Mouse (Mus musculus) forebrain, postnatal 0 days (tissue): ENCODE measurements around the gene Dscaml1. TPM values are rescaled to one million over a fixed set of nuclear protein-coding genes. Genes with fewer than 3 reads are reported as not detected.
A peak's percentile ranks its signal among the peaks of the same experiment; 100 is the strongest.

Experiments used
- ATAC-seq: fragments of 200-750 bp; cut with Nextera tagmentation; 2 replicates; pipeline ENCODE4 v1.8.0; 2017; ENCODE audit warnings: mild to moderate bottlenecking, moderate library complexity
- DNase-seq: peaks from one replicate; pipeline ENCODE4 v3.0.0-alpha.2; 2015
- H3K27ac ChIP-seq: fragments of 300-500 bp; sonication (generic); 2 replicates; pipeline ENCODE4 v1.5.1; 2014; ENCODE audit warnings: low read depth, mild to moderate bottlenecking, antibody characterized with exemption, low read length, moderate library complexity, mixed read lengths
- H3K27me3 ChIP-seq: fragments of 300-500 bp; sonication (generic); 2 replicates; pipeline ENCODE4 v1.6.1; 2014; ENCODE audit warnings: mild to moderate bottlenecking, low read length, mixed read lengths; ENCODE audit not compliant: insufficient read depth
- H3K36me3 ChIP-seq: fragments of 300-500 bp; sonication (generic); 2 replicates; pipeline ENCODE4 v1.6.1; 2014; ENCODE audit warnings: mild to moderate bottlenecking, moderate library complexity; ENCODE audit not compliant: insufficient read depth
- H3K4me1 ChIP-seq: fragments of 300-500 bp; sonication (generic); 2 replicates; pipeline ENCODE4 v1.6.1; 2014; ENCODE audit warnings: antibody characterized with exemption; ENCODE audit not compliant: insufficient read depth
- H3K4me2 ChIP-seq: fragments of 300-500 bp; sonication (generic); 2 replicates; pipeline ENCODE4 v1.6.1; 2014; ENCODE audit warnings: low read depth, mild to moderate bottlenecking, moderate library complexity
- H3K4me3 ChIP-seq: fragments of 300-500 bp; sonication (generic); 2 replicates; pipeline ENCODE4 v1.5.1; 2014; ENCODE audit warnings: low read depth, low read length, mixed read lengths
- H3K9ac ChIP-seq: fragments of 300-500 bp; sonication (generic); 2 replicates; pipeline ENCODE4 v1.6.1; 2014; ENCODE audit warnings: mild to moderate bottlenecking
- H3K9me3 ChIP-seq: fragments of 300-500 bp; sonication (generic); 2 replicates; pipeline ENCODE4 v1.6.1; 2016; ENCODE audit warnings: low read length
- CTCF ChIP-seq: sonication (generic); IDR thresholded peaks from 2 replicates; pipeline ENCODE4 v1.5.1; 2016; ENCODE audit warnings: antibody characterized with exemption, control low read depth, low read depth
- WGBS: fragments of 180-500 bp; shearing (Covaris S2); extraction: QIAGEN DNeasy Blood & Tissue Kit; methylation state at CpG from one replicate; pipeline ENCODE4 v1.1.7; 2014; 5-methylcytosine and 5-hydroxymethylcytosine counted together
- polyA plus RNA-seq: library from polyadenylated mRNA; unstranded; fragments of >200 nt; fragmentation: Nextera tagmentation; extraction: Ambion mirVana; gene quantifications from 2 replicates; pipeline ENCODE4 v1.2.1, GENCODE M21; 2015
- total RNA-seq: library from RNA; depleted of rRNA; stranded (reverse); fragments of >200 nt; gene quantifications from 2 replicates; pipeline ENCODE4 v1.2.3, GENCODE M21; 2014

Gene Dscaml1
- total and polyA plus RNA-seq, 2 experiments from 2014 or later: 19.6 to 42.6 TPM

DNA sequence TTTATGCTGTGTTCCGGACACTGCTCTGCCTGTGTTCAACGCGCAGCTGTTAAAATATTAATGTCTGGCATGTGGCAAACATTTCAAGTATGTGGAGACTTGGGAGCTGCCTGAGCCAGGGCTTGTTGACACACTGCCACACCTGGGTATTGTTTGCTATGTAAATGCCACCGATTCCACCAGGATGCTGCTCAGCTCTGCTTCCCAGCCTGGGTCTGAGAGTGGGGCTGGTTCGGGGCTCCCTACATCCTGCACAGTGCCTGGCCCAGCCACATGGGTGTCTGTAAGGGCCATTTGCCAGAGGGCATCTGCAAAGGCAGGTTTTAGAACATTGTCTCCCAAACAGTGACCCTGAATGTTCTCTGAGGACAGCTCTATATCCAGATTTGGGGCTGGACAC, 78.5 kb downstream of the Dscaml1 start:
- Histone ChIP-seq H3K27ac (no peak overlapping the region), H3K9me3 (no peaks in the 10 kb centered on the region), H3K4me2 (no peak overlapping the region), H3K4me3 (no peak overlapping the region), H3K4me1 (peaks cover 3% of the 10 kb centered on the region; the same call in 1 of the 2 replicates), H3K36me3 (no peaks in the 10 kb centered on the region), H3K27me3 (no peaks in the 10 kb centered on the region), H3K9ac (no peak overlapping the region)
- no peak for DNase-seq
- 58% methylated on average over 5 of the region's 5 CpGs for WGBS
- ATAC-seq: peak; percentile 12; the same call in 1 of the 2 replicates
- no peak for TF ChIP-seq CTCF

DNA sequence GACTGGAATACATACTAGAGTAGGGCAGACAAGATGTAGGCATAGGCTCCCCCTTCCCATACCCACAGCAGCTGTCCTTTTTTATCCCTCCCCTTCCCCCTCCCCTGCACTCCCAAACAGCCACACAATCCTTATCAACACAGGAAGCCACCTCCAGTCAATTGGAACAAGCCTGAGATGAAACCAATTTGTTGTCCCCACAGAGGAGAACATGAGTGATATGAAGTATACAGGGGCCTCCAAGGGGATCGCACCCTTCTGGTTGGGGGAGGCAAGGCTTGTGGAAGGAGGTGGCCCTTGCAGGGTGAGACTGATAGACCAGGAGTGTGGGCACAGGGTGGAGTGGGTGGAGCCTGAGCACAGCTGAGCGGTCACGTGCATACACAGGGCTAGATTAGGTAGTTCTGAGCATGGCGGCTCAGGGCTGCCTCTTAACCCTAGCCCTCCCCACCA, 79.1 kb downstream of the Dscaml1 start:
- Histone ChIP-seq H3K4me3 (no peak overlapping the region), H3K4me1 (peaks cover 7% of the 10 kb centered on the region; the same call in 1 of the 2 replicates), H3K4me2 (no peak overlapping the region), H3K9me3 (no peaks in the 10 kb centered on the region), H3K36me3 (no peaks in the 10 kb centered on the region), H3K27ac (no peak overlapping the region), H3K9ac (no peak overlapping the region), H3K27me3 (no peaks in the 10 kb centered on the region)
- DNase-seq (no peak), ATAC-seq (peak; percentile 66)
- no peak for TF ChIP-seq CTCF
- 49% methylated on average over 4 of the region's 4 CpGs for WGBS

DNA sequence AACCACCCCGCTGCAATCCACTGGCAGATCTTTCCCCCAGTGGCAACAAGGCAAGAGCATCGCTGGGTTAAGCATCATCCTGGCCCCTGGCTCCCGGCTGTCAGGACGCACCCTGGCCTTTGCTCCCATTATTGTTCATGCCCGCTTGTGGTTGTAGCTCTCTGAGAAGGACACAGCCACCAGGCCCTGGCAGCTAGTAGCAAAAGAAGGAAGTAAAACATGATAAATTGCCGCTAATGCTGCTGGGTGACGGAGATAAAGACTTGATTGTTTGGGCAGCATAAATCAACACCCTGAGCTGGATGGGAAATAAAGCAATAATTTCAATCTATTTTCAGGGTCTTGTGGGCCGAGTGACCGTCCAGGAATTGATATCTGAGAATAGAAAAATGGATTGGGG, 81.1 kb downstream of the Dscaml1 start:
- WGBS: 68% methylated on average over 9 of the region's 9 CpGs
- H3K27ac ChIP-seq: no peak overlapping the region

DNA sequence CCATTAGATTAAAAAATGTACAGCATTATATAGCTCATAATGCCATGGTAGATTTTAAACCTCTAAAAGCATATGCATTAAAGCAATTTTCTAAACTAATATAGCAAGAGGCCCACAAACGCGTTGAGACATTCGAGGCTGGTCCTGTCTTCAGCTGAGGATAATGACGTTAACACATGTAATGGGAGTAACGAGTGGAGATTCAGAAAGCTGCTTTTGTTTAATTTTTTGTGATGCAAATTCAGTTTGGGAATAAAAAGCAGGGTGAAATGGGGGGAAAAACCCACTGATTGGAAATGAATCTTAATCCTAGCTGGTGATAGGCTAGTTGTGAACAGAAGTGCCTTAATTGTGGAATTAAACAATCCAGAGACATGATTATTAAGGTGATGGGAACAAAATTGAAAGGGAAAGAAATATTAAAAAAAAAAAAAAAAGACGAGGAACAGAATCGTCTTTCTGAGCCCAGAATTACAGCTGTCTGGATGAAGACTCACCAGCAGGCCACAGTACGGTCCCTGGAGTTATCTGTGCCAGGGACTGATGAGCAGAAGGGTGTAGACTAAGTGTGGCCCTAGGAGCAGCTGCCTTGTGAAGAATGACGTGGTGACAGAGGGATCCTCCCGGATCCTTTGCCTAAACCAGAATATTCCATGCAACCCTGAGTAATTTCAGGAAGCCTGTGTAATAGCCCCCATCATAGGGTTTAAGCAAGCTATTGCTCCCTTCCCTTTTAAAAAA, 84.5 kb downstream of the Dscaml1 start:
- peak overlapping the region; percentile 85 for H3K27ac ChIP-seq
- peaks cover 9% of the 10 kb centered on the region; the same call in 1 of the 2 replicates for H3K4me1 ChIP-seq
- no peaks in the 10 kb centered on the region for H3K36me3 ChIP-seq
- H3K9me3 ChIP-seq: no peaks in the 10 kb centered on the region
- no peak overlapping the region for H3K9ac ChIP-seq
- H3K27me3 ChIP-seq: no peaks in the 10 kb centered on the region
- H3K4me2 ChIP-seq: no peak overlapping the region
- no peak for TF ChIP-seq CTCF
- WGBS: 14% methylated on average over 10 of the region's 10 CpGs
- ATAC-seq (peak; percentile 82), DNase-seq (peak; percentile 57)
- no peak overlapping the region for H3K4me3 ChIP-seq

More for the DNA sequence above, 81.1 kb downstream of the Dscaml1 start:
- no peak for ATAC-seq
- H3K9me3 ChIP-seq: no peaks in the 10 kb centered on the region
- H3K27me3 ChIP-seq: no peaks in the 10 kb centered on the region
- no peak overlapping the region for H3K4me2 ChIP-seq
- no peak overlapping the region for H3K4me3 ChIP-seq
- no peak for DNase-seq
- no peaks in the 10 kb centered on the region for H3K36me3 ChIP-seq
- TF ChIP-seq CTCF: no peak
- peaks cover 13% of the 10 kb centered on the region; the same call in 1 of the 2 replicates for H3K4me1 ChIP-seq
- H3K9ac ChIP-seq: no peak overlapping the region

DNA sequence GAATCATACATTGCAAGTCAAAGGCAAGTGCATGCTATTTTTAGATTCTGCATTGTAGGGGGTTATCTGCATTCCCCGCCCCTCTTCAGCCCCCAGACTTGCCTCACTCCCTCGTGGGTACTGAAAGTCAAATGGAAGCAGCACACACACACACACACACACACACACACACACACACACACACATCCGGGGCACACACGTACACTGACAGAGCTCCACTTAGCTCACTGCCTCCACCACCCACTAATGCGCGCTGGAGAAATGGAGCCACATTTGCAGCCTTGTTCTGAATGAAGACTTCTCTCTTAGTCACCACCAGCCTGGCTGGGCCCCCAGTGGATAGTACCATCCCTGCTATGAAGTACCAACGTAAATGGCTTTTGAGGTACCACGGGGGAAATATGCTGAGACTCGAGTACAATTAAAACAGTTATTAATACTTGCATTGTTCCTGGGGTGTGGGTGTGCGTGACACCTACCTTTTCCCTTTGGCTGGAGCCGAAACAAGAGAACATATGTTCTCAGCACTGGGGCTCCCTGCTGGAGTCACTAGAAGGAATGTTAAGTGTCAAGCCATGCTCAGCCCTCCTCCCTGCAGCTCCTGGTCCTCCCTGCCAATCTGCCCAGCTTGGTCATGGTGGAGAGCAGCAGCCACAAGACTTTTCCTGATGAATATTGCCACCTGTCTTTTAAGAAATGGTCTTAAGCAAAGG, 91.7 kb downstream of the Dscaml1 start:
- 69% methylated on average over 11 of the region's 11 CpGs for WGBS
- TF ChIP-seq CTCF: no peak
- Histone ChIP-seq H3K36me3 (no peaks in the 10 kb centered on the region), H3K9me3 (no peaks in the 10 kb centered on the region), H3K4me3 (no peak overlapping the region), H3K4me2 (no peak overlapping the region), H3K27ac (peak overlapping the region; percentile 66), H3K27me3 (no peaks in the 10 kb centered on the region), H3K4me1 (0 out of 2 replicates have a peak, but pooled peaks cover 16% of the 10 kb centered on the region), H3K9ac (no peak overlapping the region)
- DNase-seq: no peak
- ATAC-seq: peak; percentile 72

DNA sequence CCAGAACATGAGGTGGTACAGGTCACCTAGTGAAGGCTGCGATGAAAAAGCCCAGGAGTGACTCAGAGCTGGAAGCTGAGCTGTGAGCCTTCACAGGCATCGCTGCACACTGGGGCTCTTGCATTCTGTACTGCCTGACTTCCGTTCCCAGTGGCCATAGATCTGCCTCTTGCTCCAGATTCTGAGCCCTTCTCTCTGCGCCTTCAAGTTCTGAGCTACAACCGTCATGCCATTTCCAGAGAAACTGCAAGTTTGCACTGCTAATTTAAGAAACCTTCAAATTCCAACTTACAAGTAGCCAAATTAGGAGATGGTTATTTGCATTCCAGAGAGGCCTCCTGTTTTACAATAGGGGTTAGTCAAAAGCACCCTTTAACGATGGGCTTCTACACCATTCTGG, 93.4 kb downstream of the Dscaml1 start:
- no peaks in the 10 kb centered on the region for H3K27me3 ChIP-seq
- H3K4me1 ChIP-seq: 0 out of 2 replicates have a peak, but pooled peaks cover 16% of the 10 kb centered on the region
- no peak for TF ChIP-seq CTCF
- no peak overlapping the region for H3K4me3 ChIP-seq
- no peak for ATAC-seq
- no peaks in the 10 kb centered on the region for H3K36me3 ChIP-seq
- no peaks in the 10 kb centered on the region for H3K9me3 ChIP-seq
- H3K4me2 ChIP-seq: no peak overlapping the region
- H3K27ac ChIP-seq: no peak overlapping the region
- DNase-seq: no peak
- H3K9ac ChIP-seq: no peak overlapping the region
- WGBS: 44% methylated on average over 6 of the region's 6 CpGs

DNA sequence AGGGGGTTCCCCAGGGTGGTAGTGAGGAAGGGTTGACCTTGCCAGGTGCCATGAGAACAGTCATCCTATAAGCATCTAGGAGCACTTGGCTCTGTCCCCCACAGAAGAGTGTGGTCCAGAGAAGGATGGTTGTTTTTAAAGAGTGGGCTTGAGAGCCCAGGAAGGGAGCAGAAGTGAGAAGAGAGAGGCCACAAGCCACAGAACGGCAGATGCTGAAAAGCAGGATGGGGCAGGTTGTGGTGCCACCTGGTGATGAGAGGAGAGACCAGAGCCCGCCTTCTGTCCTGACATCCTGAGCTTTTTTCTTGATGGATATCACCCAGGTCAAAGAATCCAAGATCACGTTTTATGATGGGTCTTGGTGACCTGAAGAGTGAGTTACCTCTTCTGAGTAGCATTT, 96.4 kb downstream of the Dscaml1 start:
- no peak overlapping the region for H3K9ac ChIP-seq
- H3K36me3 ChIP-seq: no peaks in the 10 kb centered on the region
- 0 out of 2 replicates have a peak, but pooled peaks cover 12% of the 10 kb centered on the region for H3K4me1 ChIP-seq
- ATAC-seq (no peak), DNase-seq (no peak)
- H3K27me3 ChIP-seq: no peaks in the 10 kb centered on the region
- WGBS: 86% methylated on average over 3 of the region's 3 CpGs
- H3K27ac ChIP-seq: no peak overlapping the region
- no peaks in the 10 kb centered on the region for H3K9me3 ChIP-seq
- no peak overlapping the region for H3K4me2 ChIP-seq
- H3K4me3 ChIP-seq: no peak overlapping the region
- TF ChIP-seq CTCF: no peak
